Mouse (Mus musculus): ENCODE measurements at regions not wholly inside any gene's neighbourhood (a gene's known extent, or its start where the extent isn't known, plus 50 kb on each side); places are given as distances from the start of the nearest gene placed in this dataset.
A peak's percentile ranks its signal among the peaks of the same experiment; 100 is the strongest.
"Not testable (repeated sequence)": the region's sequence is repeated elsewhere in the genome, so short reads cannot be mapped to it uniquely, and the experiment has no call there.

DNA sequence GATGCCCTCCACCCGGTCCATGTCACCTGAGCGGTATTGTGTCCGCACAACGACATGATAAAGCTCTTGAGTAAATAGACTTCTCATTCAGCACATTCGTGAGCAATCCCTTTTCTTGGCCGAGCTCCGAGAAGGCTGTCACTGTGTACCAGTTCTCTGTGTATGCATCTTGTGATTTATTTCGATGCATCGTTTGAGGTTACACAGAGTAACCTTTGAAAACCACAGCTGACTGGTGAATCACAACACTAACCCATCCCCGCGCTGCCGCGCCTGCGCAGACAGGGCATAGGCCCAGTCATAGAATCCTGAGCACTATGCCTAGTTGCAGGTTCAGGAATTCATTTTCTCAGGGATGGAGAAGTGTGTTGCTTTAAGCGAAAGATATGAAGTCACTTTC, 201.4 kb downstream of the Med10 start:
- peak; percentile 22 to 51 for DNase-seq (ENCODE audit: low spot score in 2 of 2)

DNA sequence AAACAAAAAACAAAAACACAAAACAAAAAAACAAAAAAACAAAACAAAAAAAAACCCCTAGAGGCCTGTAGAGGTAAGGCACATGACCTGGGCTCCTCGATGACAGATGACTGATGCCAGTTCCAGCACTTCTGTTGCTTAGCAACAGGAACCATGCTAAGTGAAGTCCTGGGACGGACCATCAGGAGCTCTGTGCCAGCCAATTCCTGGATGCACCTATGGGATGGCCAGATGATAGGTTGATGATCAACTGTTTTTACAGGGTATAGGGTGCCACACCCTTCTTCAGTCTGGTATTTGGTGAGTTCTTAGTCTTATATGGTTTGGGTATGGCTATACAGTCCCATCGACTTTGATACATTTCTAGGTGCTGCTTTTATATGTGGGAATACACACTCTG, 209.9 kb downstream of the Med10 start:
- DNase-seq (ENCODE audit: low spot score in 2 of 2) = no peak

DNA sequence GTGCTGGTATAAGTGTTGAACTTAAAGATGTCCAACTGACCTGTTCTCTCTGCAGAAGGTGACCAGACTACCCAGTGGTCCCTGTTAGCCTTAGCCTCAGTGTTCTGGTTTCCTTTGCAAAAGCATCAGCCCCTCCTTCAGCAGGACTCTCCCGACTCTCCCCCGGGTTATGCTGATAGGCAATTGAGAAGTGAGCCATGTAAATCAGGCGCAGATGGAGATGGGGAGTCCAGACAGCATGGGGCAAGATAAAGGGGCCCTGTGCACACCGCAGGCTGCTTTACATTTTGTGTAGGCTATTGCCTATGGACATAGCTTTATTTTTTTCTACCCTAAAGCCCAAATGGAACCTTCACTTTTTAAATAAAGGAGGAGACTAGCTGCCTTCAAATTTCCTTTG, 213.0 kb downstream of the Med10 start:
- DNase-seq (ENCODE audit: low spot score in 2 of 2) = no peak

DNA sequence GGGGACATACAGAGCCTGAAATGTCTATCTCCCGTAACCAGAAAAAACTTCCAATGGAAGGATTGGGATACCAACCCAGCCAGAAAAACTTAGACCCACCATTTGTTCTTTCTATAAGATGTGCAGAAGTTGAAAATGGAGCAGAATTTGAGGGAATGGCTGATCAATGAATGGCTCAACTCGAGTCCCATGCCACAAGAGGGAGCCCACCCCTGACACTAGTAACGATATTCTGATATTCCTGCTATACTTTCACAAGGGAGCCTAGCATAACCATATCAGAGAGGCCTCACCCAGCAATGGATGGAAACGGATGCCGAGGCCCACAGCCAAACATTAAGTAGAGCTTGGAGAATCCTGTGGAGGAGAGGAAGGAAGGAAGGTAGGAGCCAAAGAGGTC, 215.3 kb downstream of the Med10 start:
- DNase-seq (ENCODE audit: low spot score in 2 of 2) = no peak

DNA sequence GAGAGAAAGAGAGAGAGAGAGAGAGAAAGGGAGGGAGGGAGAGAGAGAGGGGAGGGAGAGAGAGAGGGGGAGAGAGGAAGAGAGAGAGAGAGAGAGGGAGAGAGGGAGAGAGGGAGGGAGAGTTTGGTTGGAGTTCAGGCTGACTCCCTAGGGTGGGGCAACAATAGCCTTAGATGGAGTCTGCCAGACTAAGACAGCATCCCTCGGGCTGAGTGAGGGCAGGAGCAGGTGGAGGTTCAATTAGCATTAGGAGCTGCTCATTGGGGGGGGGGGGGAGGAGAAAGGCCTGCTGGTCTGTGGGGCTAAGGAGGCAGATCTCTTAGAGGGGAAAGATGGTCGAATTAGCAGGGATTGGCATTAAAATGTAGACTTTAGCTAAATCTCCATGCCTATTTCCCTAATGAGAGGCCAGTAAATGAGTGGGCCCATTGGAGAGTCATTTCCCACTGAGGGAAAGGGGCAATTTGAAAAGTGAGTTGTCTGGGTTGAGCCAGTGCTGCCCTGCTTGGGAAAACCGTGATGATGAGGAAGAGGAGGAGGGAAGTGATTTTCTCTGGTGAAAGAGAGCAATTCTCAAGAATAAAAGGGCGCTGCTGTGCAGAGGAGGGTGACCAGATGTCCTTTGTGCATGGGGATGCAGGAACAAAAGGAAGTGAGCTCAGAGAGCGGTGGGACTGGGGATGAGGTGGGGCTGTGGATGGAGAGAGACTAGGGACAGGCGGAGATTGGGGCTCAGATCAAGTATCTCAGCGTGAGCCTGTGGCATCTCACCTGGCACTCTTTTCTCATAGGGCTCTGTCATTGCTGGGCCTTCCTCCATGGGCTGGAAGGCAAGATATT, 218.0 kb downstream of the Med10 start:
- DNase-seq (ENCODE audit: low spot score in 2 of 2) = no peak

DNA sequence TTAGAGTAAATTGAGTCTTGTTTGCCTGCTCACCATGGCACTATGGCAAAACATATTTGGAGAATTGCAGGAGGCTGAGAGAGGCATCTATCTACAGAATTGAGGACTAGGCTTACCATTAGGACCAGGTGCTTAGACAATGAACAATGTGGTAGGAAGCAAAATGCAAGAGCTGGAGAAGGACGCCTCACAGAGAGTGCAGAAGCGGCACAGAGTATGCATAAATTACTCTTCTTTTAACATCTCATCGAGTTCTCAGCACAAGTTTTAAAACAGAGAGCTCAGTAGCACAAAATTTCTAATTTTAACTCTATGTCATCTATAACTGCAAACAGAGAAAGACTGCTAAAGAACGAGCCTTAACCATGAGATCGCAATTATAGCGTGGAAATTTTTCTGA, 231.1 kb downstream of the Med10 start:
- DNase-seq (ENCODE audit: low spot score in 2 of 2) = no peak

DNA sequence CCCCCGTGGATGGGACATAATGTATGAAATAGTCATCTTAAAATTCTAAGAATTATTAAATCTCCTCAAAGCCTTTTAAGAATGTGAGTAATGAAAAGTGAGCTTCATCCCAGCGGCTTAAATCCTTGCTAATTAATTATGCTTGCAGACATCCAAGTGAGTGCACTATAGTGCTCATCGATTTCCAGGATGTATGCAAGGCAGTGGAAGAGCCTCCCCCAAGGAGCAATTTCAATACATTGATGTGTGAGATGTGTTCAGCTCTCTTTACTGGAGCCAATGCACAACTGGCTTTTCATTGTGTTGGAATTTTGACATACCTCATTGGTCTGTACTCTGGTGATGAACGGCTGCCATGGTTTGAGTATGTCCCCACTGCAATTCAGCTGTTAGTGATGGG, 231.6 kb downstream of the Med10 start:
- no peak for DNase-seq (ENCODE audit: low spot score in 2 of 2)

DNA sequence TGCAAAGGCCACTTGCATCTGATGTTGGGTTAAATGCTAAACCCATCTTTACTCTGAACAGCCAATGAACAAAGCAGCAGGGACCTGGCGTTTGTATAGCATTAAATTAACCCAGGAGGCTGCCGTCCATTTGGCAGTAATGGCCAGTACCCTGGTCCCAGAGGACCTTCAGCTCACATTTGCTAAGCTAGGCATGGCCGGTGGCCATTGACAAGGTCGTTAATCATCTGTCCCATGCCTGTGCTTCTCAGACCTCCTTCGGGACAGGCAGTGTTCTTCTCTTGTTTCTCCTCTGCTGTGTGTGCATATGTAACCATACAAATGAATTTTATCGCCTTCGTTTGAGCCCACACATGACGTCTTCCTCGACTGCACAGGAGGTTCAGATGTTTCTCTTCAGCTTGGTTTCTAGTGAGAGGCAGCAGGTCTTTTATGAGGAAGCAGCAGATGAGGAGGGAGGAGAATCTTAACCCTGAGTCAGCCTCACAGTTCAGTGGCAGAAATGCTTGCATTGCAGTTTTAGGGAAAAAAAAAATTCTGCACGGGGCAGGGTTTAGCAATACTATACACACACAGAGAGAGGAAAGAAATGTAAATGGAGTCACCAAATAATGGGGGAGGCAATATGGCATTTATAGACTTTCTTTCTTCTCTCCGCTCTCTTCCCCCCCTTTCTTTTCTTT, 235.9 kb downstream of the Med10 start:
- DNase-seq (ENCODE audit: low spot score in 2 of 2) = no peak

DNA sequence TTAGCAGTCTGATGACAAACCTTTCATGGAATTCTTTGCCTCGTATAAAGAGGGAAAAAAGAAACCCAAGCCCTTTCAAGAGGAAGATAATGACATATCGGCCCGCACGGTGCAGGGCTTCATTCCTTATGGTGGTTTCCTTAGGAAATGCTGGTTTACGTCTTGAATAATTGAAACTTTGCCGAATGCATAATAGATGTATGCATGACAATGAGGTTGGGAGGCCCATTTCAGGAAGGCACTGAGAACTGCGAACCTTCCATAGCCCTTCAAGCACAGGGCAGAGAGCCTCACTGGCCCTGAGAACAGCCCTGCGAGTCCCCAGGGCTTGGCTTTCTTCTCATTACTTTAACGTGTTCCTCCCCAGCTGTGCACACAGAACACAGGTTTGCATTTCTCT, 255.7 kb downstream of the Med10 start:
- no peak for DNase-seq (ENCODE audit: low spot score in 2 of 2)

DNA sequence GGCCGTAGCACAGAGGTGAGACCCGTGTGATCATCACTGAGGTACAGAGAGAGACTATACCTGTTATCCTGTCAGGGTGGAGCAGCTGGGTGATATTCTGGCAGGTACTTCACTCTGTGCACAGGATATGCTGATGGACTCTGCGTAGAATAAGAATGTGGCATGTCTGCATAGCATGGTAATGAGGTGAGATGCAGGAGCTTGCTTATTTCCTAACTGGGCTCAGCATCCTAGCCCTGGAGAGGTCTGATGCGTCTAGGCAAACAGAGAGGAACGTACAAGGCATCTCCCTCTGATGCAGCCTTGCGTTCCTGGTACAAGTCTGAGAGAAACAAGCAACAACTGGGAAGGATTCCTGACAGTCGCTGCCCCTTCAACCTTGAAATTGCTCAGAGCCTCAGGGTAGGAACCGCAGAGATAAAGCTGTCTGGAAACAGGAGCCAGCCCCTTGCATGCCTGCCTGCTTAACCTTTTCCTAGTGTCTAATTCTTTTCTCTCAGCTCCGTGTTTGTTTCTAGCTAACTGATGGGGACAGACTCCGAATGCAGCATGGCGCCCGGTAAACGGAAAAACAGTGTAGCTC, 259.3 kb downstream of the Med10 start:
- DNase-seq (ENCODE audit: low spot score in 2 of 2) = no peak

DNA sequence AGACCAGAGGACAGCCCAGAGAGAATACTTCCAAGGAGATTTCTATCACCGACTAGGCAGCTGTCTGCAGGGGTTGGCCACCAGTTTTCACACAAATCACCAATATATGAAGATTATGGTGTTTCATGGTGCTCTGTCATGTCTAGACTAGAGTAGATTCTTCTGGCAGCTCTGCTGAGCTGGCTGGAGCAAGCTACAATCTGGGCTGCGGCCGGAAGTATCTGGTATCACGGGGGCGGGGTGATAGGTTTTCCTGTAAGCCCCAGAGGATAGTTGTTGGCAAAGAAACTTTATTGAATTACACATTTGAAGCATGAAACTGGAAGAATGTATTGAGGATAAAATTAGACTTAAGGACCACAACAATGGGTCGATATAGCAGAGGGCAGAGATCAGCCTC, 271.5 kb downstream of the Med10 start:
- DNase-seq (ENCODE audit: low spot score in 2 of 2) = no peak

DNA sequence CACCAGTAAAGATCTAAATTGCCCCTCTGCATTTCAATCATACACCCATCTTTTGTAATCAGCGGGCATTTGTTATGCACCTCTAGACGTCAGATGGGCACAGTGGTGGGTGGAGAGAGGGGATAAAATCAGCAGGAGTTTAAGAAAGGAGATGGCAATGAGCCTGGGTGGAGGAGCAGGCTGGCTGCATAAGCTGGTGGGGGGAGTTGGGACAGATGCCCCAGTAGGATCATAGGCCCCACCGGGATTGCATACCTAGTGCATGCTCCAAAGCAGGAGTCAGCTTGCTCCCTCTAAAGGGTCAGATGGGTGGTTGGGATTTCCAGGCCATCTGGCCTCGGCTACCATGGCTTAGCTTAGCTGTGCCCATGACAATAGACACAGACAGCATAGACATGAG, 273.2 kb downstream of the Med10 start:
- DNase-seq (ENCODE audit: low spot score in 2 of 2) = no peak

DNA sequence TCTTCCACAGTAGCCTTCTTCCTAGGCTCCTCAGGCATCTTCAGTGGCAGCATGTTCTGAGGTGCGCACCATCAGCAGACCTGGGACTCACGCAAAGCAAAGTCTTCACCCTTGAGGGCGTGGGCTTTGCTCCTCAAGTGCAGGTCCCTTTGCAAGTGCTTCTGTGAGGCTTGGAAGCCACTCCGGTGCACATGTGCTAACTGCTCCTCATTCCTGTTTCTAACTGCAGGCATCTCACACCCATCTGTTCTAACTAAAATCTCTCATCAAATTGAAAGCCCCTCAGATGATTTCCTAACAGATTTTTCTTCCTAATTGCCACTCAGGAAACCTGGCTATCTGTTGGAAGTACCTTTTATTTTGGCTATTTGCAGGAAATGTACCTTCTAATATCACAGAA, 278.9 kb downstream of the Med10 start:
- DNase-seq (ENCODE audit: low spot score in 2 of 2) = no peak

DNA sequence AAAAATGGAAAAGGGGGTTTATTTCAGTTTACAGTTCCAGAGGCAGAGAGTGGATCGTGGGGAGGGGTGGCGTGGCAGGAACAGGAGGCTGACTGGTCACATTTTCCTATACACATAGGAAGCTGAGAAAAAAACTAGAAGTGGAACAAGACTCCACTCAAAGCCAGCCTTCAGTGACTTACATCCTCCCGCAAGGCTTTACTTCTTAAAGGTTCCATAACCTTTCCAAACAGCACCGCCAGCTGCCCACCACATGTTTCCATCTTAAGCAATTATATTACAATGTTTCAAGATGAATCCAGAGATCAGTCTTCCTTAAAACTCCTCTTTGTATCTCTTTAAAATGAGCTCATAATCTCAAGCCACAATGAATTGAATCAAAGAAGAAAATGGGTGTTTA, 290.7 kb downstream of the Med10 start:
- no peak for DNase-seq (ENCODE audit: low spot score in 2 of 2)

DNA sequence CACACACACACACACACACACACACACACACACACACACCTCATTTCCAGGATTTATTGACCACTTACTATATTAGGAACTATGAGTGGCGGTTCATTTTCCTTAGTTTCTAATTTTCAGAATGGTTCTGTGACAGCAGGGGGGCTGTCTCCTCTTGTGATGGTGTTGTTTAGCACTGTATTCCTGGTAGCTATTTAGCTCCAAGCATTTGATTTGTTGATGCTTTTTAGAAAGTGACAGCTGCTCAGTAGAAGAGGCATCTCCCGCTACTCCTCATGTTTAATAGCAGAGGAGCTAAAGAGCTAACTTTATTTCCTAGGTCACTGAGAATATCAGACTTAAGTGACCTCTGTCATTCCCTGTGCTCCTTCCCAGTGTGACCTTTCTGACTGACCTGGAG, 291.8 kb downstream of the Med10 start:
- DNase-seq (ENCODE audit: low spot score in 2 of 2) = no peak

DNA sequence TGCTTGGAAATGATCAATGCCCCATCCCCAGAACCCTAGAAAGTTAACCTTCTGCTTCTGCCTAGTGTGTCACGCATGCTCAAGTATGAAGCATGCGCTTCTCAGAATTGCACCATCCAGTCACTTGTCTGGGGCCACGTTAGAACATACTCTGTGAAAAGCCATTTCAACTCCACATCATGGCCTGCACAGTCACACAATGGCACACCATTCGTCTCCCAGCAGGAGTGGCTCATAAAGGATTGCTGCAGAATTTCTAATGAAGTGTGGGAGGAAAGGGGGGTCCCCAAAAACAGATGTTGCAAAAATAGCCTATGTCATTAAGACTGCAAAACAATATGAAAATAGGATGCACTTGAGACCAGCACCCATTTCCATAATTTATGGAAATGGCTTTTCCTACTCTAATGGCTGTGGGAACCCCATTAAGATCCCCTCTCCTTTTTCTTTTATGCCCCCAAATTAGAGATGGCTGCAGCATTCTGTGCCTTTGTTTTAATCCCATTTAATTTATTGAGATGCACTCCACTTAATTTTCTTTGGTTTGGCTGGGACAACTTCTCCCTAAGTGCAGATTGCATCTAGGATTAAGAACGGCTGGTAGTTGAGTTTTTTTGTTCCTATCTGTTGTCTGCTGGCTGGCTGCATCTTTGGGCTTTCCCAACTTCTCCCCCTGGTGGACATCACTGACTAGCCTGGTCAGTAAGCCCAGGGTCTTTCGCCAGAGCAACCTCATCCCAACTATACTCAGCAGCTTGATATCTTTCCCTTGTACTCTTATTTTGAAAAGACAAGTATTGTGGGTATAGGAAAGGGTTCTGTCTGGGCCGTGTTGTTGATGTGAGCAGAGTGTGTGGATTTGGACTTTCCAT, 294.5 kb downstream of the Med10 start:
- DNase-seq (ENCODE audit: low spot score in 2 of 2) = no peak

DNA sequence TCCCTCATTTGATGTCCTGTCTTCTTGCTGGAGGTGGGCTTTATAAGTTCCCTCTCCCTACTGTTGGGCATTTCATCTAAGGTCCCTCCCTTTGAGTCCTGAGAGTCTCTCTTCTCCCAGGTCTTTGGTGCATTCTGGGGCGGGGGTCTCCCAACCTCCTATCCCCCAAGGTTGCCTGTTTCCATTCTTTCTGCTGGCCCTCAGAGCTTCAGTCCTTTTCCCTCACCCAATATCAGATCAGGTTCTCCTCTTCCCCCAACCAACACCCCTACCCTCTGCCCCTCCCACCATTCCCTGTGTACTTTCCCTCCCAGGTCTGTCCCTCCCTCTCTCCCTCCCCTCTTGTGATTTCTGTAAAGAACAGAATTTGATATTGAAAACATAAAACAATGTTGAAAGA, 297.9 kb downstream of the Med10 start:
- not testable (repeated sequence) for DNase-seq (ENCODE audit: low spot score in 2 of 2)

DNA sequence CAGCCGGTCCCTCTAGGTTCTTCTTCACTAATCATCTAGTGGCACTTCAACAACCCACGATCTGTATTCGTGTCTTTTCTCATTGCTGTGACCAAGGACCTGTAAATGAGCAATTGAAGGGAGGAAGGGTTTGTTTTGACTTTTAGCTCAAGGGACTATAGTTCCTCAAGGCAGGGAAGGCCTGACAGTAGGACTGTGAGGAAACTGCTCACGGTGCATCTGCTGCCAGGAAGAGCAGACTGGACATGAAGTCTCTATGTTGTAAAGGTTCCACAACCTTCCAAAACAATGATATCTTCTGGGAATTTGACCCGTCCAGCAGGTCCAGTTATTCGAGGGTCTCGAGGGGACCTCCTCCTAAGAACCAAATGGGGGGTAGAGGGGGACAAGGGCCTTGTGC, 300.8 kb downstream of the Med10 start:
- DNase-seq (ENCODE audit: low spot score in 2 of 2) = no peak

DNA sequence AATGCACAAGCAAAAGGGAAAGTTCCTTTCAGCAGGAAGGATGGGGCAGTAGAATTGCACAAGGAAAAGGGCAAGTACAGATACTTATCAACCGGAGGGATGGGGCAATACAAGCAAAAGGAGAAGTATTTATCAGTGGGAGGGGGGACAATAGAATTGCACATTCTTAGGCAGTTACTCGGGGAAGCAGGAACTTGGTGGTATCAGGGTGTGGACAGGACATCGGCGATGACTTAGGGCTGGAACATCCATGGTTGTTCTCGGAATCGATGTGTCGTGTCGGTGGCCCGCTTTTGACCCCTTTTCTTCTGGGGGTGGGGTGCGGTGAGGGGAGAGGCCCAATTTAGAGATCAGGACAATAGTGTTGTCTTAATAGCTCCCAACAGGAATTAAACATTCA, 301.3 kb downstream of the Med10 start:
- not testable (repeated sequence) for DNase-seq (ENCODE audit: low spot score in 2 of 2)

DNA sequence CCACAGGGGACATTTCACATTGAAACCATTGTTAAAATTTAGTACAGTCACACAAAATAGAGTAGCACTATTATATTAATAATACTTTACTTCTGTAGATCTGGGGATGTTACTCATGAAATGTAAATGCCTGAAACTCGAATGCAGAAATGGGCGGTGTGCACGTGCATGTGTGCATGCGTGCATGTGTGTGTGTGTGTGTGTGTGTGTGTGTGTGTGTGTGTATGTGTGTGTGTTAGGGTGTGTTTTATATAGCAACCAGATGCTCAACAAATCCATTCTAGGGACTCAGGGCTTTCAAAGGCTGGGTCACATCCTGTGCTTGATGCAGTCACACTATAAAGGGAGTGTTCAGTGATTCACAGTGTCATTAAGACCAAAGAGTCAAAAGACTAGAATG, 301.7 kb downstream of the Med10 start:
- DNase-seq (ENCODE audit: low spot score in 2 of 2) = no peak

DNA sequence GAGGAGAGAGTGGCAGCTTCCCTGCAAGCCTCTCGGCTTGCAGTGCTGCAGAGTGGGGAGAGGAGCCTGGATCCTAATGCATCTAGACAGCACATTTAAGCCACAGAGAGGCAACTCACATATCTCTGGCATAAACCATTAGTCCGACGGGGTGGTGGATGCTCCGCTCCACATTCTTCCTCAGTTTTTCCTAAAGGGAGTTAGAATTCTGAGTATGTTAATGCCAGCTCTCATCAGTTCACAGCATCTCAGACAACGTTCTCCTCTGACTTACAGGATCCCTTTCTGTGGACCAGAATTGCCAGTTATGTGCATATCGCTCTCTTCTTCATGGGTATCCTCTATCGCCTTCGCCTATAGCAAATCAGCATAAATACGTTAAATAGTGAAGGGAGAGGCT, 313.4 kb downstream of the Med10 start:
- no peak for DNase-seq (ENCODE audit: low spot score in 2 of 2)

DNA sequence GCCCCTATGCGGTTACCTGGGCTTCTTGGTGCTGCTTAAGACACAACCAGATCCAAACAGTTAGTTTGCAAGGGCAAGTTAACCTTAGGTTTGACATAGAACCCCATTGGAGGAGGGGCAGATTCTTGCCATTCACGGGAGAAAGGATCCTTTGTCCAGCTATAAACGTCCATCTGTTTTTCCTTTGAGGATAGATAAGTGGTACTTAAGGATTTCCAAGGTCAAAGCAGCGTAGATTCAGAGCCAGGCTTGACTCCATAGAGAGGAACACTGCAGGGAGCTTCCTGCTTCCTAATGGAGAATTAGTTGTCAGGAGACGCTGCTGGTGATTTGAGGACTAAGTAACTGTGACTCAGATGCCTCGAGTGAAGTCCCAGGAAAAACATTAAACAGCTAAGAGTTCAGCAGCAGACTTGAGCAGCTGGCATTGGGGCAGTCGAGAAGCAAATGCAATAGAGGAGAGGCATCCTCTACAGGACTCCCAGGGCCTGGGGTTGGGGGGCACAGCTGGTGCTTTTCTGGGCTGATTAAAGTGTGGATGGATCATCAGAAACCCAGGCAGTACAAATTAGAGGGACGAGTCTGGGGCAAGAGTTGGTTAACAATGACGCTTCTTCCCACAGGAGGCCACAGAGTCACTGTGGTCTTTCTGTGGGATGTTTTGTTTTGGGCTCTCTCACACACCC, 322.8 kb downstream of the Med10 start:
- no peak for DNase-seq (ENCODE audit: low spot score in 2 of 2)
